Mouse (Mus musculus) left cerebral cortex, postnatal 25 days (tissue): ENCODE data around the gene Pih1d3. TPM values are rescaled to one million over a fixed set of nuclear protein-coding genes. Genes with fewer than 3 reads are reported as not detected.

Source experiments
- DNase-seq, 2 experiments: peaks; one replicate each; pipeline ENCODE4 v3.0.0; 2022; ENCODE audit warnings: low spot score in 2 of 2, mixed read lengths in 1 of 2
- intact Hi-C: fragments of 180-260 bp; cut with DNase I; formaldehyde crosslinking; loops from one replicate; pipeline ENCODE4 v1.15.1; 2025
- total RNA-seq, 2 experiments: library from RNA; stranded (reverse); gene quantifications; 2 replicates each; pipeline ENCODE4 v1.2.3; 2021

Gene Pih1d3
- total RNA-seq, result not detected

DNA sequence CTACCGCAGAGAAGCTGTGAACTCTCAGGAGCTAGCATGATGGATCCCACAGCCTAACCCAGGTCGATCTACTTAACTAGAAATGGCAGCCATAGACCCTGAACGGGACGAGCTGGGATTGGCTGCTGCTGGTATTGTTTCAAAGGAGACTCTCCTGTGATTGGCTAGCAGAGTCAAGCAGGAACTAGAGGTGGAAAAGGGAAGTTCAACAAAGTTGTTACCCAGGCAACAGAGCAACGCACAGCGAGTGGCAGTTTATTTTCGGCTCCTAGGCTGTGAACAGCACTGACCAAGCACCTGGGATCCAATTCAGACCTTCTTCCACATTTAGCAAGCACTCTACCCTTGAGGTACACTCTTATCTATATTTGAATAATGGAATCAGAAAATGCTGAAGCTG, at the start of gene Pih1d3, which contains the start of gene 4931428L18Rik:
Pih1d3 (plus strand) TSS at position 275 of the 400 bp plus-strand sequence.
4931428L18Rik (minus strand) TSS at position 121 of the 400 bp plus-strand sequence.
- no peak for DNase-seq
- intact Hi-C loops, result no loop called here

DNA sequence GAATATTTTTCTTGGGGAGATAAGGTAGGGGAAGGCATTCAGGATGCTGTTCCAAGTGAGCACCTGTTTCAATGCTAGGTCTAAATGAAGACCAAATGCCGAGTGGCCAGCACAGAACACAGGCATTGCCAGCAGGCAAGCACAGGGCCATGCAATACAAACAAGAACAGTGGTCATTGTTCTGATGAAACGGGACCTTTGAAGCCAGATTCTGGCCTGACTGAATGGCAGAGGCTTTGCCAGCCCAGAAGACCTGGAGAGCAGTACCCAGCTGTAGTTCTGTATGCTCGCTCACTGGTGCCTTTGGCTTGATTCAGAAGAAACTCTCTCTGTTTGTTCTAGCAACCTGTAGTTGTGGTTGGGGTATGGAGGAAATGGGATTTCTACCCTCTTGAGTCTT, 47.2 kb upstream of the Pih1d3 start:
- DNase-seq, result no peak
- intact Hi-C loops, result no loop called here

- intact Hi-C loops, result no loop called here
- no peak for DNase-seq
Measured at GRCm38 (mm10) chr1:31176101-31176500, 46.5 kb upstream of the Pih1d3 start, which contains the start of gene Lgsn. Gene Lgsn (plus strand): TSS chr1:31176401.

DNA sequence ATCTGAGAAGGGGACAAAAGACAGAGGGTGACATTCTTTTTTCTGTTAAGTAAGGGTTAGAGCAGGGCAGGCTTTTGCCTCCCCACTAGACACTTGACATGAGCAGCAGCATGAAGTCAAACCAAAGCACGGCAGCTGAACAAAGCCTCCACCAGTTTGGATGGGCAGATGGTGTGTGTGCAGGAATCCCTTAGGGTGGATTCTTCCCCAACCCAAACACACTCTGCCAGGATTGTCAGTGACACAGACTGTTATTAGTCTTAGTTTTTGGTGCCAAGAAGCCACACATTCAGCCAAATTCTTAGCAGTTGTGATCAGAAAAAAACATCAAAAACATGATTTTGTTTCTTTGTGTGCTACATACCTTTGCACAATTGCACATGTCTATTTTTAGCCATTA, 44.4 kb upstream of the Pih1d3 start:
- intact Hi-C loops, result no loop called here
- DNase-seq, result peak in 1 of 2 experiments; percentile 9

- DNase-seq, result no peak
Measured at GRCm38 (mm10) chr1:31190237-31190866, 32.3 kb upstream of the Pih1d3 start.

DNA sequence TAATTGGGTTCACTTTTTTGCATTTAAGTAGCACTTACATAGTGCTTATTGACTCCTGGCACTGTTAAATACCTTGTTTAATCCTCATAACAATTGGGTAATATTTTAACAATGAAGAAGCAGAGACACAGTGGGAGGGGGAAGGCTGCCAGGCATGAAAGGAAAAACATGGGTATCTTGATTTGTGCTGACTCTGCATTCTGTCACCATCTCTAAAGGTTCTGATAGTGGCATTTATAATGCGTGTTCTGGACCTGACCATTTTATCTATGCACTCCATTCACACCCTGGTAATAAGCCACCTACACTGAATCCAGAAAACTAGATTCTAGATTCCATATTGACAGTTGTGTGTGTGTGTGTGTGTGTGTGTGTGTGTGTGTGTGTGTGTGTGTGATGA, 27.0 kb upstream of the Pih1d3 start:
- intact Hi-C loops, result no loop called here
- DNase-seq, result no peak

More at GRCm38 (mm10) chr1:31190237-31190866, 32.3 kb upstream of the Pih1d3 start:
- intact Hi-C loops, result no loop called here

GRCm38 (mm10) chr1:31196959-31197358, 25.7 kb upstream of the Pih1d3 start:
- no peak for DNase-seq
- intact Hi-C loops, result no loop called here

GRCm38 (mm10) chr1:31203771-31204170, 18.9 kb upstream of the Pih1d3 start:
- peak; percentile 28 to 67 for DNase-seq
- intact Hi-C loops, result no loop called here

GRCm38 (mm10) chr1:31205346-31205745, 17.3 kb upstream of the Pih1d3 start:
- intact Hi-C loops, result no loop called here
- no peak for DNase-seq

DNA sequence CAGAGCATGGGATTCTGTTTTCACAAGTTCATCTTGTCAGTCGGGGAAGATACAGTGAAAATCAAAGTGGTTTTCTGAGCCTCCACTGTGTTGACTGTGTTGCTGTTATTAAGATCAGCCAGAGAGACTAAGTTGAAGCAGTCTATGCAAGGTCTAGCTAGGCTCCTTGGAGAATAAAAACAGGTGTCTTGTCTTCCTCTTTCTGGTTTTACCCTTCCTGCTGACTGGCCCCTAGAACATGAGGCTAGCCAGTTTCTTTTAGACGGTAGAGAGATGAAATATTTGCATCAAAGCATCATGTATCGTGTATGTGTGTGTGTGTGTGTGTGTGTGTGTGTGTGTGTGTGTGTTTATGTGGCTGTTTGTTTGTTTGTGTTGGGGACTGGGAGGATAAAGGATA, 16.9 kb upstream of the Pih1d3 start:
- DNase-seq, result no peak
- intact Hi-C loops, result no loop called here

GRCm38 (mm10) chr1:31210144-31210543, 12.5 kb upstream of the Pih1d3 start:
- intact Hi-C loops, result loop anchor here (1.0 kb wide), 1 partner anchor 127 kb away; no protein-coding TSS in a partner anchor
- DNase-seq, result peak; percentile 68 to 69

DNA sequence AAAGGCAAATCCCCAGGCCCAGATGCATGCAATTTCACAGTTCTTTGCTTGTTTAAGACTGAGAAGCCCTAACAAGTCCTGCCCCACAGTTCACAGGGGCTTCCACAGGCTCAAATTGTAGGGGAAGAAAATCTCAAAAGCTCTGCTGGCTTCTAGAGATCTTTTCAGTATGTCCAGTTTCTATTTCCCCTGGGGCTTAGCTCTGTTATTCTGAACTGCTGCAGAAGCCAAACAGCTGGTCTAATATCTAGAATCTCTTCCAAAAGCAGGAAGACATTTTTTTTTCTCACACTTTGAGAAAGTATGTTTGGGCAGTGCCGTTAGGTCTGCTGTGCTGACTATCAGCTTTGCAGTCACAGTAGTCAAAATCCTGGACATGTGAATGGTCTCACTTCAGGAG, 7.8 kb upstream of the Pih1d3 start:
- DNase-seq, result no peak
- intact Hi-C loops, result no loop called here

- intact Hi-C loops, result no loop called here
- DNase-seq, result peak in 1 of 2 experiments; percentile 6
Measured at GRCm38 (mm10) chr1:31220599-31221250, 1.9 kb upstream of the Pih1d3 start.

GRCm38 (mm10) chr1:31233319-31234036, 10.8 kb downstream of the Pih1d3 start:
- intact Hi-C loops, result no loop called here
- peak; percentile 9 for DNase-seq

GRCm38 (mm10) chr1:31260218-31260923, 37.7 kb downstream of the Pih1d3 start:
- peak; percentile 20 to 67 for DNase-seq
- intact Hi-C loops, result no loop called here

Other genes with a start within 250 kb of the Pih1d3 start
- not detected for gene AC153137.1, start 244.9 kb upstream of the Pih1d3 start, total RNA-seq
- gene Lgsn, start 46.4 kb upstream of the Pih1d3 start, total RNA-seq, result not detected
- gene 4931428L18Rik, start 154 bp upstream of the Pih1d3 start, total RNA-seq, result not detected